Mouse (Mus musculus): ENCODE results near the gene Asf1b. TPM values are rescaled to one million over a fixed set of nuclear protein-coding genes. Genes with fewer than 3 reads are reported as not detected.

Gene Asf1b
- total RNA-seq, 1 experiment from 2014 or later, result 6.0 TPM

Small RNA genes within 50 kb of the gene (microRNA-seq; reads per million reads assigned to microRNA genes)
- gene Gm44330, result 0 to 0.34 reads per million in 2 experiments
- 0 to 0.69 reads per million in 2 experiments for gene Gm44450
- 0 to 0.36 reads per million in 2 experiments for gene Mir1199
- gene Mir8111, result 3.8 to 6.8 reads per million in 2 experiments

Other genes starting within 250 kb of the Asf1b start
- 25.7 and 29.5 TPM in 2 replicates for gene Ddx39, start 240.3 kb upstream of the Asf1b start, total RNA-seq (2021)
- gene Adgre5, start 214.2 kb upstream of the Asf1b start, total RNA-seq (2021), result 28.7 and 40.6 TPM in 2 replicates
- 73.5 and 114 TPM in 2 replicates for gene Adgrl1, start 55.4 kb upstream of the Asf1b start, total RNA-seq (2021)
- 2.1 and 3.2 TPM in 2 replicates for gene Gm10644, start 302 bp upstream of the Asf1b start, total RNA-seq (2021)
- 284 and 302 TPM in 2 replicates for gene Prkaca, start 17.5 kb downstream of the Asf1b start, total RNA-seq (2021)
- 44.8 and 49.8 TPM in 2 replicates for gene Samd1, start 42.2 kb downstream of the Asf1b start, total RNA-seq (2021)
- 0.67 TPM in 1 of 2 replicates, not detected in the other for gene 1700067K01Rik, start 46.0 kb downstream of the Asf1b start, total RNA-seq (2021)
- gene 2210011C24Rik, start 56.7 kb downstream of the Asf1b start, total RNA-seq (2021), result not detected in 2 replicates
- 0.76 and 1.4 TPM in 2 replicates for gene Palm3, start 66.0 kb downstream of the Asf1b start, total RNA-seq (2021)
- 2.5 and 3.6 TPM in 2 replicates for gene Il27ra, start 87.1 kb downstream of the Asf1b start, total RNA-seq (2021)
- not detected in 2 replicates for gene Rln3, start 89.5 kb downstream of the Asf1b start, total RNA-seq (2021)
- gene Gm10643, start 109.6 kb downstream of the Asf1b start, total RNA-seq (2021), result 2.8 and 3.5 TPM in 2 replicates
- gene Rfx1, start 111.3 kb downstream of the Asf1b start, total RNA-seq (2021), result 23.1 and 26.1 TPM in 2 replicates
- 21.2 and 24.5 TPM in 2 replicates for gene Dcaf15, start 149.3 kb downstream of the Asf1b start, total RNA-seq (2021)
- gene Podnl1, start 170.5 kb downstream of the Asf1b start, total RNA-seq (2021), result 0.62 and 1.0 TPM in 2 replicates
- gene Cc2d1a, start 192.4 kb downstream of the Asf1b start, total RNA-seq (2021), result 31.4 and 34.9 TPM in 2 replicates
- 0.73 and 1.4 TPM in 2 replicates for gene 4930432K21Rik, start 192.5 kb downstream of the Asf1b start, total RNA-seq (2021)
- 1.3 TPM in 1 of 2 replicates, not detected in the other for gene Nanos3, start 229.7 kb downstream of the Asf1b start, total RNA-seq (2021)

Data from adrenal gland, postnatal 25 days (tissue).